Mouse (Mus musculus) CD8-positive naive resting alpha-beta T cell, adult 57 days (primary cell): Measurements from ENCODE around the gene Spag6l. TPM values are rescaled to one million over a fixed set of nuclear protein-coding genes. Genes with fewer than 3 reads are reported as not detected.

Experiments
- total RNA-seq: library from RNA; stranded (reverse); gene quantifications from one replicate; pipeline ENCODE4 v1.2.4, GENCODE M21; 2023

Spag6l gene
- total RNA-seq = 10.3 TPM

GRCm38 (mm10) chr16:16828757-16829615, at the start of gene Spag6l:
TSS of gene Spag6l (minus strand) at chr16:16829456.

GRCm38 (mm10) chr16:16870617-16871331, 41.5 kb upstream of the Spag6l start, which contains the start of the genes Top3b and Vpreb1:
TSS of gene Top3b (plus strand) at chr16:16870736.
TSS of gene Vpreb1 (minus strand) at chr16:16870843.

GRCm38 (mm10) chr16:16863978-16864377, 34.7 kb upstream of the Spag6l start, which contains the start of gene Igll1:
TSS of gene Igll1 (minus strand) at chr16:16863985.

Other genes with a start within 250 kb of the Spag6l start
- 0.58 TPM for gene Fgd4, start 228.9 kb downstream of the Spag6l start, total RNA-seq
- not detected for gene Olfr19, start 153.1 kb downstream of the Spag6l start, total RNA-seq
- gene Igll1, start 34.5 kb upstream of the Spag6l start, total RNA-seq = not detected
- 116 TPM for gene Top3b, start 41.3 kb upstream of the Spag6l start, total RNA-seq
- gene Vpreb1, start 41.4 kb upstream of the Spag6l start, total RNA-seq = not detected
- 25.4 TPM for gene Ppm1f, start 67.0 kb upstream of the Spag6l start, total RNA-seq
- gene Mapk1, start 153.9 kb upstream of the Spag6l start, total RNA-seq = 163 TPM
- gene Ypel1, start 240.2 kb upstream of the Spag6l start, total RNA-seq = 1.4 TPM